Mouse (Mus musculus) inflammation-experienced regulatory T-cells, adult 6 months (primary cell): ENCODE measurements around the gene Kmt2c. TPM values are rescaled to one million over a fixed set of nuclear protein-coding genes. Genes with fewer than 3 reads are reported as not detected.
A peak's percentile ranks its signal among the peaks of the same experiment; 100 is the strongest.
"Not testable (repeated sequence)": the region's sequence is repeated elsewhere in the genome, so short reads cannot be mapped to it uniquely, and the experiment has no call there.

Experiments
- ATAC-seq: one replicate; pipeline ENCODE4 v1.8.0; 2017
- polyA plus RNA-seq, 3 experiments: library from polyadenylated mRNA; unstranded; fragments of 100-300 nt; shearing (Covaris generic); gene quantifications; one replicate each; pipeline ENCODE4 v1.2.1; 2017

Kmt2c gene
- polyA plus RNA-seq, 3 experiments from 2014 or later = 16.8 to 34.9 (median 34.9) TPM

DNA sequence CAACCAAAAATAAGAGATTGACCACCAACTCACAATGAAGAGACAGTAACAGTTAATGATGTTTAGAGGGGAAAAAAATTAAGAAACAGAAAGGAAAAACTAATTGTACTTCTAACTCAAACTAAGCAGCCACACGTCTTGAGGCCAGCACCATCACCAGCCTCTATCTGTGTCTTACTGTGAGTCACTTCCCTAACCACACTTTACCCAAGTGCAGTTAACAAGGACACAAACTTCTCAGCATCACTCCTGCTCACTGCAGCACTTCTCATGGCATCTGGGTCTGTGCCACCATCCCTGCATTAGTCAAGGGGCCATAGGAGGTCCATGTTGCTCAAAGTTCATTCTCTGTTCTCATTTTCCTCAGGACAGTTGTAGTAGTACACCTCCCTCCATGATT, 131.5 kb downstream of the Kmt2c start:
- ATAC-seq = no peak

DNA sequence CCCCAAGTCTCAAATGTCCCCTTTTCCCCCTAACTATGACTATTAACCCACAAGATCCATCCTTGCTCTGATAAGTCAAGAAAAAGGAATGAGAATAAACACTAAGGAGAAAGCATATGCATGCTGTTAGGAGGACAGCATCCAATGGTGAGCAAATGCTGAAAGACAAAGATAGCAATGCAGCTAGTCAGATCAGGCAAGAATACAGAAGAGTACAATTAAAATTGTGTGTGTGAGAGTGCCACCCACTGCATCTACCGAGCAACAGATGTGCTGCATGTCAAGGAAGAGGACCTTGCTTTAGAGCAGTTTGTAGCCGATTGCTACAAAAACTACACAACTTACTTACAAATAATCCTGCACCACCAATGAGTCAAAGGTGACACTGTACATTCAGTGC, 145.1 kb downstream of the Kmt2c start:
- ATAC-seq = no peak

DNA sequence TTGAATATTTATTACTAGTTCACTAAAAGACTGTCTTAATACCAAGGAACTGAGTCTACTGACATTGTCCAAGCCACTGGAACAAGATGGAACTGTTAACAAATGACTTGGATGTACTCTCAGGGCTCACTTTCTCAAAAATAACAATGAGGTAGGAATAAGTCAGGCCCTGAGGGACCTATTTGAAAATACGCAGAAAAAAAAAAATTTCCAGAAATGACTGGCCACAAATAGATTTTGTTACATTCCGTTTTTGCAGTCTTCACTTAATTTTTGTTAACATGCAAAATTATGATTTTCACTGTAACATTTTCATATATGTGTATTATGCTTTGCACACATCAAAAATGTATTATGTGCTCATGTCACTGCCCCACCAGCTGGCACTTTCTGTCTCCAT, 167.3 kb downstream of the Kmt2c start:
- ATAC-seq = no peak

DNA sequence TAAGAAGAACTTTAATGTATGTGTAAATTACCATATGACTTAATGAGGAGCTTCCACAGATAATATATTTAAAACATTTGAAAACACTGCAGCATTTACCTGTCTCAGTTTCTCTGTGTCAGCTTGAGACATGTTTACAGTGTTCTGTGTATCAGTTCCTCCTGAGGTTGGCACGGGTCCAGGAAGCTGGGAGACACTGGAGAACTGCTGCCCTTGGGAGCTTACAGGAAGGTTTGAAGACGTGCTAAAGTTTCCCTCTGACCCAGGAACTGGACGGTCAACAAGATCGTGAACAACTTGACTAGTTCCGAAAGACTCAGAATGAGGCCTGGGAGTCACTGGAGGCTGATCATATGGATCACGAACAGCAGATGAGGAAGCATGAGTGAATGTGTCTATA, 184.7 kb downstream of the Kmt2c start:
- ATAC-seq = no peak

- ATAC-seq = no peak
These were observed 188.4 kb downstream of the Kmt2c start for GRCm38 (mm10) chr5:25310226-25310625.

DNA sequence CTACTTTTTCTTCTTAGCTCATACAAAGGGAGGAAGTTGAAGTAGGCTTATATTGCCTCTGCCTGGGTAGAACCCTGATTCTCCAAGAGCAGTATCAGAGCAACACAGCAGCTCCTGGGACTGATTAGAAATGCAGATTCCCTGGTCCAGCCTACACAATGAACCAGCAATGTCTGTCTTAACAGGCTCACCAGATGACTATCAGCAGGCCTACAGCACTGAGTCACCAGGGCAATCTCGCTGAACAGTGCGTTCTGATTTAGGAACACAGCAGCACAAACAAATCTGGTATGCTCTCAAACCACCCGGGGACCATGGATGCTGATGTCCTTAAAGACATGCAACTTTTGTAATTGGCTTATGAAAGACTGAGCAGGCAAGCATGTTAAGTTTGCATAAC, 201.8 kb downstream of the Kmt2c start:
- no peak for ATAC-seq

DNA sequence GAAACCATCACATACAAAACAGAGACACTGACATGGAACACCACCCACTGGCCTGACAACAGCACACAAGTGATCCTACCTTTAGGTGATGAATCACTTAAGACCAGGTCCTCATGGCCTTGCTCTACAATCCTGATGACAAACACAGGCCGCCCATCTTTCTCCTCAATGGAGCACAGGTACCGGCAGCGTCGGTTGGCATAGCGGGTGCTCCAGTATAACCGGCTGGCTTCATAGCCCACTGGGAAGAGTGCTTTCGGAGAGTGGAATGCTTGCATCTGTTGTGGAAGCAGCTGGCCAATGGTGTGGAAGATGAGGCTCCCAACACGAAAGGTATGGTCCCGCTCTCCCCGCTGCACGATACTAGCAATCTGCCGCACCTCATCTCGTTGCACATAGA, 214.6 kb downstream of the Kmt2c start:
- ATAC-seq = no peak

GRCm38 (mm10) chr5:25276365-25276764, 222.2 kb downstream of the Kmt2c start:
- no peak for ATAC-seq

DNA sequence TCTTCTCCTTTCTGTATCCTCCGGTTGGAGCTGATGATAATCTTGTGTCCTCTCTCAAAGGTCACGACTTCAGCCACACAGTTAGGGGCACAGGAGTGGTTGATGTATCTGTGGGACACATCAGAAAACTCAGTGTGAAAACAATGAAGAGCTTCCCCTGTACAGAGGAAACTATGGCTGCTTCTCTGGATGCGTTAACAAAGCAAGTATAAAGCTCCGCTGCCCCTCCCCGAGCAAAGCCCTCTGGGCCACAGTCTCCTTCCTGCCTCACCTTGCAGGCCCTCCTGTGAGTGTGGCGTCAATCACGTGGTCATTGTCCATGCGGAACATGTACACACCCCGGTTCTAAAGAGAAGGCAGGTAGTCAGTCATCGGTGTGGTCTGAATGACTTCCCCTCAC, 223.0 kb downstream of the Kmt2c start:
- no peak for ATAC-seq

GRCm38 (mm10) chr5:25268258-25268888, 230.2 kb downstream of the Kmt2c start:
- no peak for ATAC-seq

GRCm38 (mm10) chr5:25262266-25262665, 236.3 kb downstream of the Kmt2c start:
- no peak for ATAC-seq

DNA sequence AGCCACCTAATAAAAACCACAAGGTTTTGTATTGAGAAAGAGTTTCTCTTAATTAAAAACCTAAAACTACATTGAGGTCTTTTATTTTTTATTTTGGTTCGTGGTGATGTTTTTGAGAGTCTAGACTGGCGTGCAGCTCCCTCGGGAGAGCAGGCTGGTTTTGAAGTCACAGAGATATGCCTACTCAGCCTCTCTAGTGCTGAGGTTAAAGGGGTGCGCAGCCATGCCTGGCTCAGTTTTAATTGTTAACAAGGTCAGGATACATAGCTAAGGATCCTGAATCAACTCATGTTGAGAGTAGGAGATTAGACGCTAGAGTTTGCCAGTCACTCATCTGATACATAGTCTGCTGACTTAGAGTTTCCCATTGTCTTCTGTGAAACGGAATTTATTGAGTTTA, 237.1 kb downstream of the Kmt2c start:
- ATAC-seq = no peak

- no peak for ATAC-seq
These were observed 241.9 kb downstream of the Kmt2c start for GRCm38 (mm10) chr5:25256686-25257085.

DNA sequence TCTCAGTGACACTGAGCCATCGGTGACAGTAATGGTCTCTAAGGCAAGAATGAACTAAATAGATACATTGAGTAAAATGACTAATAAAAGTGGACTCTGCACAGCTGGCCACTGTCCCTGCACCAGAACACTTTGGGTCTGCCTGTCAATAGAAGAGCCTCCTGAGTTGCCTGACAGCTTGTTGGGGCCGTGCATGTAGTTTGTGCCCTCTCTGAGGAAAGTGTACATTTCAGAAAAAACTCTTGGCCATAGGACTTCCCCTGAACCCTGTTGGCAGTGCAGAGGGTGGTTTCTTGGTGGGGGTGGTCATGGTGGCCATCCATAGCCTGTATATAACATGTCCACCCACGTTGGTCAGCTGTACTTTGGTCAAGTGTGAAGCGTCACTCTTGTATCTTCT, 244.1 kb downstream of the Kmt2c start:
- ATAC-seq = no peak

GRCm38 (mm10) chr5:25252825-25253544, 245.6 kb downstream of the Kmt2c start:
- ATAC-seq = no peak

DNA sequence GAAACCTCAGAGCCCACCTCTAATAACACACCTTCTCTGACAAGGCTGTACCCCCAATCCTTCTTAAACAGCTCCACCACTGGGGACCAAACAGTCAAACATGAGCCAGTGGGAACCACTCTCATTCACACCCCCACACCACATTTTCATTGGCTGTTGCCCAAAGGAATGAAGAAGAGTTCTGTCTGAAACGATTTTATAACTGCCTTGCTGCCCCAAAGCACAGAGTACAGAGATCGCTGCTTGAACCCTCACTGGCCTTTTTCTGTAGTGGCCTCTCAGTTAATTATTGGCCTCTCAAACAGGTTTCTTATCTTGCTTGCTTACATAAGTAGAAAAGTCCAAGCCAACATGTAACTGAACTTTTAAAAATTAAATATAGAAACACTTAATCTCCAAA, 246.2 kb downstream of the Kmt2c start:
- no peak for ATAC-seq

- no peak for ATAC-seq
These were observed 251.5 kb downstream of the Kmt2c start for GRCm38 (mm10) chr5:25247036-25247435.

DNA sequence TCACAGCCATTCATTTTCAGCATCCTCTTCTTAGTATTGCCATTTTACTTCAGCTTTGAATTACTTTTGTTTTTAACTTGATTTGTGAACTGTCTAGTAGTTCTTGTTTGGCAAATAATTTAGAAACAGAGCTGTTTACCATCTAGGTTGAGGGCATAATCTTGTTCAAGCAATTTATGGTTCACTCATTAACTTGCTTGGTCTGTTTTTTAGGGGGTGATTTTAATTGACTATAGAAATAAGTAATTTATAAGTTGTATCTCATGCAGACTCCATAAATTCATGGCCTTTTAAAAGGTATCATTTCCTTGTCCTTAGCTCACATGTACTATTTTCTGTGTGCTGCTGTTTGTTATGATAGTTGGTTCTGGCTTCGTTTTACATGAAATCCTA, 252.1 kb downstream of the Kmt2c start:
- ATAC-seq = no peak

DNA sequence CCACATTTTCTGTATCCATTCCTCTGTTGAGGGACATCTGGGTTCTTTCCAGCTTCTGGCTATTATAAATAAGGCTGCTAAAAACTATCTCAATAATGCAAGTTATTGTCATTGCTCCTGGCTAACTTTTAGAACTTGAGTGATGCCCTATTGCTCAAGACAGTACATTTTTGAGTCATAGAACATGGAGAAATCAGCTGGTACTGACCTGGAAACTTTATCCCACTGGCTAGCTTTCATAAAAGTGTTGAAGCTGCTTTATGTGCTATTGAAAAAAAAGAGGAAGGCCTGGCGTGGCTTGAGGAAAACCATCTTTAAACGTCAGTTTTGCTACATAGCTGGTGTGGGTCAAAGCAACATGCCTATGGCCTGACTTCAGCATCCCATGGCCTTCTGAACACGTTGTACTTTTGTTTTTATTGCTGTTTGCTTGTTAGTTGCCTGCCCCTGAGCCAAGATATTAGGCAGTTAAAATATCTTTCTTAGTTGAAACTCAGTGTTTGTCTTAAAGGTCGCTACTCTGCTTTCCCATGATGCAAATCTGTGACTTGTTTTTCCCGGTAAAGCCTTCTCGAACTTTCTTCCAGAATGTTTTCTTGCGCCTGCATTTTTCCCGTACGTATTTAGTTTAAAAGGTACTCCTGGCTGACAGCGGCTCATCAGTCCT, 252.6 kb downstream of the Kmt2c start:
- no peak for ATAC-seq

GRCm38 (mm10) chr5:25243101-25243500, 255.5 kb downstream of the Kmt2c start:
- ATAC-seq = no peak

DNA sequence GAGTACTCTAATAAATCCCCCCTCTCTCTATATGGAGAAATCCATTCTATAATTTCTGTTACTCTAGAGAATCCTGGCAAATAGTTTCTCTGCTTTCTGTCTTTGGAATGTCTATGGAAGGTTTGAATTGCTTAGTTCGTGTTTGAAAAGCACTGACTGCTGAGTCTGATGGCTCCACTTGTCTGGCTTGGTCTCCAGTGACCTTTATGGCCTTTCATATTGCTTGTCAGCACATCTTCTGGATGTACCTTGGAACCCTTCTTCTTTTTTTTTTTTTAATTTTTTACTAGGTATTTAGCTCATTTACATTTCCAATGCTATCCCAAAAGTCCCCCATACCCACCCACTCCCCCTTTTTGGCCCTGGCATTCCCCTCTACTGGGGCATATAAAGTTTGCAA, 274.2 kb downstream of the Kmt2c start:
- not testable (repeated sequence) for ATAC-seq

GRCm38 (mm10) chr5:25222752-25223702, 275.6 kb downstream of the Kmt2c start, which contains the start of gene E130116L18Rik:
TSS of gene E130116L18Rik (minus strand) at chr5:25223153.
- ATAC-seq = peak; percentile 93
